Mouse (Mus musculus) kidney, embryonic 14.5 days (tissue): ENCODE data around the gene 1500009C09Rik. TPM values are rescaled to one million over a fixed set of nuclear protein-coding genes. Genes with fewer than 3 reads are reported as not detected.

Experiments used
- ATAC-seq: fragments of 200-750 bp; cut with Nextera tagmentation; 2 replicates; pipeline ENCODE4 v1.8.0; 2017; ENCODE audit warnings: moderate number of reproducible peaks, mild to moderate bottlenecking, moderate TSS enrichment, moderate library complexity; ENCODE audit not compliant: low FRiP score, low TSS enrichment
- H3K27ac ChIP-seq: fragments of 300-500 bp; sonication (generic); 2 replicates; pipeline ENCODE4 v1.5.1; 2014; ENCODE audit warnings: low read depth, mild to moderate bottlenecking, low read length, moderate library complexity, mixed read lengths
- H3K27me3 ChIP-seq: fragments of 300-500 bp; sonication (generic); 2 replicates; pipeline ENCODE4 v1.6.1; 2014; ENCODE audit warnings: mild to moderate bottlenecking, low read length; ENCODE audit not compliant: control insufficient read depth, insufficient read depth
- H3K36me3 ChIP-seq: fragments of 300-500 bp; sonication (generic); 2 replicates; pipeline ENCODE4 v1.6.1; 2014; ENCODE audit warnings: low read length, mixed read lengths; ENCODE audit not compliant: control insufficient read depth, insufficient read depth
- H3K4me1 ChIP-seq: fragments of 300-500 bp; sonication (generic); 2 replicates; pipeline ENCODE4 v1.6.1; 2014; ENCODE audit warnings: low read length, mixed read lengths; ENCODE audit not compliant: control insufficient read depth, insufficient read depth
- H3K4me2 ChIP-seq: fragments of 300-500 bp; sonication (generic); replicated peaks from 2 replicates; pipeline ENCODE4 v1.6.1; 2014; ENCODE audit warnings: low read depth, mild to moderate bottlenecking, low read length
- H3K4me3 ChIP-seq: fragments of 300-500 bp; sonication (generic); 2 replicates; pipeline ENCODE4 v1.5.1; 2014; ENCODE audit warnings: mild to moderate bottlenecking, low read length
- H3K9ac ChIP-seq: fragments of 300-500 bp; sonication (generic); 2 replicates; pipeline ENCODE4 v1.6.1; 2014; ENCODE audit warnings: low read depth, mild to moderate bottlenecking, low read length, moderate library complexity
- H3K9me3 ChIP-seq: fragments of 300-500 bp; sonication (generic); 2 replicates; pipeline ENCODE4 v1.6.1; 2016; ENCODE audit warnings: low read length; ENCODE audit not compliant: control insufficient read depth
- WGBS: fragments of 180-500 bp; shearing (Covaris S2); extraction: QIAGEN DNeasy Blood & Tissue Kit; methylation state at CpG from one replicate; pipeline ENCODE4 v1.1.7; 2014; 5-methylcytosine and 5-hydroxymethylcytosine counted together
- polyA plus RNA-seq: library from polyadenylated mRNA; unstranded; fragments of >200 nt; fragmentation: Nextera tagmentation; extraction: Ambion mirVana; gene quantifications from 2 replicates; pipeline ENCODE4 v1.2.1, GENCODE M21; 2014

1500009C09Rik gene
- polyA plus RNA-seq, 1 experiment from 2014 or later, result not detected

GRCm38 (mm10) chr15:82224602-82225215 is 27.5 kb upstream of the 1500009C09Rik start:
- 0 out of 2 replicates have a peak, but pooled peaks have one; percentile 29 for ATAC-seq
- no peak overlapping the region for H3K9ac ChIP-seq
- no peak overlapping the region for H3K27ac ChIP-seq
- no peaks in the 10 kb centered on the region for H3K9me3 ChIP-seq
- WGBS, result 36% methylated on average over 7 of the region's 7 CpGs
- peak overlapping the region; percentile 30; the same call in 1 of the 2 replicates for H3K4me3 ChIP-seq
- H3K4me2 ChIP-seq, result peak overlapping the region; percentile 55
- H3K27me3 ChIP-seq, result peaks cover 18% of the 10 kb centered on the region
- H3K4me1 ChIP-seq, result peaks cover 12% of the 10 kb centered on the region; the same call in 1 of the 2 replicates
- H3K36me3 ChIP-seq, result no peaks in the 10 kb centered on the region

DNA sequence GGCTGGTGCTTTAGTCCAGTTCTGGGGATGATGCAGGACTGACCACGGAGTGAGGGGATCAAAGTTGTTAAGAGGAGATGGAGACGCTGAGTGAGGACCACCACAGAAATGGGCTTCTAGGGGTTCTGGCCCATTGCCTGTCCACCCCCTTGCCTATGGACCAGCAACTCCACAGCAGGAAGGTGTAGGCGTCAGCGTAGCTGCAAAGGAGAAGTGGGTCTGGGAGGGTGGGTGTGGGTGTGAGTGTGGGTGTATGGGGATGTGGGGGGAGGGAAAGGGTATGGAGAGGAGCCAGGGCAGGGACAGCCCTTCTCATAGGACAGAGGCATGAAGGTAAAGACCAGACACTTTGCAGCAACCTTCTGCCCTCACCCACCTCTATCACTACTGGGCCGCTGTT is 26.4 kb upstream of the 1500009C09Rik start:
- no peak overlapping the region for H3K27ac ChIP-seq
- no peak overlapping the region for H3K4me3 ChIP-seq
- H3K4me2 ChIP-seq, result no peak overlapping the region
- no peak for ATAC-seq
- H3K27me3 ChIP-seq, result peaks cover 18% of the 10 kb centered on the region
- peaks cover 15% of the 10 kb centered on the region; the same call in 1 of the 2 replicates for H3K4me1 ChIP-seq
- no peaks in the 10 kb centered on the region for H3K36me3 ChIP-seq
- H3K9ac ChIP-seq, result no peak overlapping the region
- no peaks in the 10 kb centered on the region for H3K9me3 ChIP-seq
- WGBS, result 88% methylated on average over 5 of the region's 5 CpGs

DNA sequence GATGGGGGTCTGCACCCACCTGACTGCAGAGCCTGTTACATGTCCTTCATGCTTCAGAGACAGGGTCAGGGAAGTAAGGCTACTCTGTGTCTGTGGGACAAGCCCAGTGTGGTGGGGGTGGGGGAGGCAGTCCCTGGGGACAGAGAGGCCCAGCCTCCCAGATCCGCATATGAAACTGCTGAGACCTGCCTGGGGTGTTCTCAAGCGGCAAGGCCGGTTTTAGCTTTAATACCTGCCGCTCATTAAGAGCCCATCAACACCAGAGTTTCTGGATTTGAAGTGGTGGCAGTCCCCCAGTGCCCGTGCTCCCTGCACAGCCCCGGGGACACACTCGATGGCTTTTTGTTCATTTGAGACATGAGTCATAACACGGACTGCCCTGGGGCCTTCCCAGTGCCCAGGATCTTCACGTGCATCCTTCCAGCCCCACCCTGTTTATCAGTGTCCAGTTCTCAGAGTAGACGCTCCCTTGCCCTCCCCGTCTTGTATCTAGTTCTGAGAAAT is 22.6 kb upstream of the 1500009C09Rik start:
- no peak overlapping the region; the same call in 1 of the 2 replicates for H3K9ac ChIP-seq
- no peak overlapping the region for H3K4me3 ChIP-seq
- no peak overlapping the region for H3K27ac ChIP-seq
- no peaks in the 10 kb centered on the region for H3K9me3 ChIP-seq
- H3K36me3 ChIP-seq, result no peaks in the 10 kb centered on the region; the same call in 1 of the 2 replicates
- H3K27me3 ChIP-seq, result no peaks in the 10 kb centered on the region; the same call in 1 of the 2 replicates
- no peak overlapping the region for H3K4me2 ChIP-seq
- 35% methylated on average over 11 of the region's 11 CpGs for WGBS
- ATAC-seq, result peak; percentile 21; the same call in 1 of the 2 replicates
- 0 out of 2 replicates have a peak, but pooled peaks cover 14% of the 10 kb centered on the region for H3K4me1 ChIP-seq

DNA sequence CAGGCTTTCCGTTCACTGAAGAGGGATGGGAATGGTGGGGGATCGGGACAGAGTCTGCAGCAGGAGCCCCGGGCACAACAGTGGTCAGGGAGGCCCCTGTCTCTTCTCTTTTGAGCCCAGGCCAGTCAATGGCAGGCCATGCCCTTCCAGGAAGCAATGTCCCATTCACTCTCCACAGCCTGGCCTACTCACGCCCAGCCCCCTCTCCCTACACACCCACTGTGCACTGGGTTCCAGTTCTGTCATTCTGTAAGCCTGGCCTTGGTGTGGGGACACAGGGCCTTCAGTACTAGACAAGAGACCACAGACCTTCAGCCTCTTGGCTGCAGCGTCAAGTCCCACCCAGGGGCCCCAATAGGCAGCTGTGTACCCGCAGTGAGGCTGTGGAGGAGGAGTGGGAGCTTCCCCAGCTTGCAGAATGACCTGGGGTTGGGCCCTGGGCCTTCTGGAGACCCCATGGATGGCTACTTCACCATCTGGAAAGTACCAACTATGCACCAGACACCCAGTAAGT is 22.0 kb upstream of the 1500009C09Rik start:
- no peak for ATAC-seq
- Histone ChIP-seq H3K9ac (no peak overlapping the region), H3K27me3 (no peaks in the 10 kb centered on the region), H3K36me3 (no peaks in the 10 kb centered on the region; the same call in 1 of the 2 replicates), H3K9me3 (no peaks in the 10 kb centered on the region), H3K4me3 (no peak overlapping the region), H3K27ac (no peak overlapping the region), H3K4me2 (no peak overlapping the region), H3K4me1 (0 out of 2 replicates have a peak, but pooled peaks cover 14% of the 10 kb centered on the region)
- 70% methylated on average over 6 of the region's 6 CpGs for WGBS

DNA sequence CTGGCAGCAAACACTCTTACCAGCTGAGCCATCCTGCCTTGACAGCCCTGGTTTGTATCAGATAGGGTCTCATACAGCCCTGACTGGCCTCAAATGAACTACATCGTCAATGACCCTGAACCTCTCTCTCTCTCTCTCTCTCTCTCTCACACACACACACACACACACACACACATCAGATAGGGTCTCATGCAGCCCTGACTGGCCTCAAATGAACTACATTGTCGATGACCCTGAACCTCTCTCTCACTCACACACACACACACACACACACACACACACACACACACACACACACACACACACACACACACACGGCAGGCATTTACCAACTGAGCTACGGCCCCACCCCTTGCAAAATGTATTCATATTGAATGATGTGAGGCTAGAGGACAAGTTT is 21.1 kb upstream of the 1500009C09Rik start:
- no peaks in the 10 kb centered on the region for H3K27me3 ChIP-seq
- H3K4me3 ChIP-seq, result no peak overlapping the region
- H3K27ac ChIP-seq, result no peak overlapping the region
- 73% methylated on average over 4 of the region's 4 CpGs for WGBS
- 0 out of 2 replicates have a peak, but pooled peaks cover 14% of the 10 kb centered on the region for H3K4me1 ChIP-seq
- no peak overlapping the region for H3K9ac ChIP-seq
- no peaks in the 10 kb centered on the region for H3K9me3 ChIP-seq
- H3K4me2 ChIP-seq, result no peak overlapping the region
- no peaks in the 10 kb centered on the region; the same call in 1 of the 2 replicates for H3K36me3 ChIP-seq
- ATAC-seq, result 0 out of 2 replicates have a peak, but pooled peaks have one; percentile 26

DNA sequence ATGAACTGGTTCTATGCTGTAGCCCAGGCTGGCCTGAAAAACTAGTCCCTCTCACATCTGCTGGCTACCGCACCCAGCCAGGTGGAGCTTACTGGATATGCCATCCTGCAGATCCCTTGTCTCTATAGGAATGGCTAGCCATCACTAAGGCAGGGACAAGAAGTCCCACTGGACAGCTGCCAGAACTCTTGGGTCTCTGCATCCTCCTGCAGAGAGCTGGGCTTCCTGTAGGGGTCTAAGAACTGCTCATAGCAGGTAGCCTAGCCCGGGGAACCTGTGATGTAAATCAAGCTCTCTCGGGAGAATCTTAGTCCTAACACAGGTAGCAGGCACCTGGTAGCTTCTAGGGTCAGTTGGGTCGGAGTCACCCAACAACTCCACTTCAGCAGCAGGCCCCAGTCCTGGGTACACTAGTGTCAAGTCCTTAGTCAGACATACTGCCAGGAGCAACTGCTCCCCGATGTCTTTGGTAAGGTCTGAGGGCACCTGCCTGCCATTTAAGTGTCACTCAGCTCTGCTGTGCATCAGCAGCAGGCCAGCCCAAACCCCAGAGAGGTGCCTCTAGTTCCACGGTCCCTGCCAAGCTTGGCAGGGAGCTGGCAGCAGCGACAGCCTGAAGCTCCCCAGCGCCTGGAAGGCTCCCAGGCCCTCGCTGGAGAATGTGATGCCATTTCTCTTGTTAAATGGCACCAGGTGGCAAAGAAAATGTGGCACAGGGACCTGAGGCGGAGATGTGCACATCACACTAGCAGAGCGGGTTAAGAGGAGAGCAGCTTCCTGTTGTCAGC is 20.4 kb upstream of the 1500009C09Rik start:
- Histone ChIP-seq H3K4me2 (no peak overlapping the region), H3K4me1 (0 out of 2 replicates have a peak, but pooled peaks cover 14% of the 10 kb centered on the region), H3K27ac (no peak overlapping the region), H3K36me3 (no peaks in the 10 kb centered on the region; the same call in 1 of the 2 replicates), H3K9ac (no peak overlapping the region), H3K27me3 (no peaks in the 10 kb centered on the region), H3K9me3 (no peaks in the 10 kb centered on the region), H3K4me3 (no peak overlapping the region)
- 60% methylated on average over 11 of the region's 11 CpGs for WGBS
- no peak for ATAC-seq

DNA sequence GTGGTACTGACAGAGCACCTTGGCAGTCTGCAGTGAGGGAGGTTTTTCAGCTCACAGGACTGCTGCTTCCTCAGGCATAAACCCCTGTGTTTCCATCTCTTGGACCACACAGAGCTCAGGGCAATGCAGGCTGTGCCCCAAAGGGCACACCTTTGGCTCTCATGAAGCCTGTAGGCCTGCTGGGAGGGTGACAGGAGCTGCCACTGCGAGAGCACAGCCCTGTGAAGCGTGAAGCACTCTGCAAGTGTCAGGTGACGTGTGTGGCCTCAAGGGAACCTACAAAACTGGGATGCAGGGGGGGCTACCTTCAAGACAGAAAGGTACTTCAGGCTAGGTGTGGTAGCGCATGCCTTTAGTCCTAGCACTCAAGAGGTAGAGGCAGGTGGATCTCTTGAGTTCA is 19.5 kb upstream of the 1500009C09Rik start:
- Histone ChIP-seq H3K9me3 (no peaks in the 10 kb centered on the region), H3K27me3 (no peaks in the 10 kb centered on the region), H3K36me3 (no peaks in the 10 kb centered on the region; the same call in 1 of the 2 replicates), H3K4me1 (0 out of 2 replicates have a peak, but pooled peaks cover 14% of the 10 kb centered on the region), H3K9ac (no peak overlapping the region), H3K4me3 (no peak overlapping the region), H3K27ac (no peak overlapping the region), H3K4me2 (no peak overlapping the region)
- ATAC-seq, result no peak
- WGBS, result 54% methylated on average over 4 of the region's 4 CpGs

GRCm38 (mm10) chr15:82235661-82236060 is 16.5 kb upstream of the 1500009C09Rik start:
- Histone ChIP-seq H3K9me3 (no peaks in the 10 kb centered on the region), H3K27ac (no peak overlapping the region), H3K27me3 (no peaks in the 10 kb centered on the region), H3K36me3 (peaks cover 9% of the 10 kb centered on the region; the same call in 1 of the 2 replicates), H3K4me1 (0 out of 2 replicates have a peak, but pooled peaks cover 8% of the 10 kb centered on the region), H3K4me3 (no peak overlapping the region), H3K4me2 (no peak overlapping the region), H3K9ac (no peak overlapping the region)
- WGBS, result 82% methylated on average over 10 of the region's 10 CpGs
- ATAC-seq, result no peak; the same call in 1 of the 2 replicates
